Mouse (Mus musculus) erythroblast, embryonic 14.5 days (primary cell): Measurements from ENCODE around the gene Tex2.

Experiments
- GATA1 ChIP-seq: IDR thresholded peaks from 2 replicates; pipeline ENCODE4 v1.6.1; 2012; ENCODE audit warnings: low read length, inconsistent platforms, mixed read lengths
- TAL1 ChIP-seq: IDR thresholded peaks from 3 replicates; pipeline ENCODE4 v1.6.1; 2012; ENCODE audit warnings: low read length, inconsistent platforms, mixed read lengths

GRCm38 (mm10) chr11:106612209-106612960, 838 bp downstream of the Tex2 start:
- TF ChIP-seq GATA1: no peak
- TF ChIP-seq TAL1: no peak
